Mouse (Mus musculus): ENCODE measurements around the gene Faap20. TPM values are rescaled to one million over a fixed set of nuclear protein-coding genes. Genes with fewer than 3 reads are reported as not detected.
A peak's percentile ranks its signal among the peaks of the same experiment; 100 is the strongest.

The Faap20 gene
- polyA plus RNA-seq, 1 experiment from 2014 or later, result 110 TPM

DNA sequence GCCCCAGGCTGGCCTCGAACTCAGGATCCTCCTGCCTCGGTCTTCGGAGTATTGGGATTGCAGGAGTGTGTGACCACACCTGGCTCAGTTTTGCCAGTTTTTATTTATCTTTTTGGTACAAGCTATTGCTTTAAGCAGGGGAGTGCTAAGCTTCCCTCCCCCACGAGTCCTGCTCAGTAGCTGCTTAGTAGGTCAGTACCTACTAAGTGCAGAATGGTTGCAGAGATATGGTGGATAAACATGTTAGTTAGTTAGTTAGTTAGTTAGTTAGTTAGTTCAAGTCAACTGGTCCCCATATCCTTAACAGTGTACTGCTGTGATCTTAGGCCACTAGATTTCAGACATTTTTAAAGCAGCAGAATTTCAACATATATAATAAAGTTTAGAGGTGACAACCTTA lies 36.5 kb downstream of the Faap20 start:
- H3K36me3 ChIP-seq (ENCODE audit: control insufficient read depth, insufficient read depth, low read length), result no peaks in the 10 kb centered on the region
- H3K9ac ChIP-seq (ENCODE audit: low read length), result no peak overlapping the region
- 93% methylated on average over 4 of the region's 4 CpGs for WGBS
- no peaks in the 10 kb centered on the region for H3K27me3 ChIP-seq (ENCODE audit: control insufficient read depth, insufficient read depth, low read length)
- H3K4me2 ChIP-seq, result no peak overlapping the region
- H3K4me3 ChIP-seq (ENCODE audit: low read depth, low read length), result no peak overlapping the region
- ATAC-seq (ENCODE audit: low FRiP score), result no peak
- DNase-seq (ENCODE audit: low spot score, missing footprints), result peak; percentile 19
- no peaks in the 10 kb centered on the region for H3K9me3 ChIP-seq (ENCODE audit: control insufficient read depth, low read length)
- H3K27ac ChIP-seq (ENCODE audit: low read depth, low read length), result no peak overlapping the region
- no peaks in the 10 kb centered on the region for H3K4me1 ChIP-seq (ENCODE audit: control insufficient read depth, insufficient read depth, low read length)

- no peak overlapping the region for H3K4me3 ChIP-seq (ENCODE audit: low read depth, low read length)
- WGBS, result 90% methylated on average over 11 of the region's 11 CpGs
- no peak overlapping the region for H3K9ac ChIP-seq (ENCODE audit: low read length)
- H3K36me3 ChIP-seq (ENCODE audit: control insufficient read depth, insufficient read depth, low read length), result no peaks in the 10 kb centered on the region
- no peaks in the 10 kb centered on the region for H3K4me1 ChIP-seq (ENCODE audit: control insufficient read depth, insufficient read depth, low read length)
- H3K27ac ChIP-seq (ENCODE audit: low read depth, low read length), result no peak overlapping the region
- no peaks in the 10 kb centered on the region for H3K9me3 ChIP-seq (ENCODE audit: control insufficient read depth, low read length)
- H3K27me3 ChIP-seq (ENCODE audit: control insufficient read depth, insufficient read depth, low read length), result no peaks in the 10 kb centered on the region
- ATAC-seq (ENCODE audit: low FRiP score) (no peak), DNase-seq (ENCODE audit: low spot score, missing footprints) (peak; percentile 35)
- no peak overlapping the region for H3K4me2 ChIP-seq
Measured at GRCm38 (mm10) chr4:155287713-155288112, 38.1 kb downstream of the Faap20 start.

DNA sequence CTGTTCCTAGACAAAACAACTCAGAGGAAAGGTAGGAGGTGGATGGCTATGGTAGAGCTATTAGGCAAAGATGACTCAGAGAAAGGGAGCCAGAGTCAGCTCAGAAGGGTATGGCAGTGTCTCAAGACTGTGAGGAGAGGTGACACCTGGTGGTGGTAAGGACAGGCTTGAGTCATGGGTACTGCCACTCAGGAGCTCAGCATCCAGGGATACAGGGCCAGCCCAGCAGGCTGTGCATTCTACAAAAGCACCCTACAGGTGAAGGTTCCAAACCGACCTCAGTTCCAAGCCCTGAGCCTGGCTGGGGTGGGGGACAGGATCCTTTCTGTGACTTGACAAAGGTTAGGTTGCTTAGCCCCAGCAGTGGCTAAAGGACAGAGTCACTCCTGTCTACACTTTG lies 39.0 kb downstream of the Faap20 start:
- ATAC-seq (ENCODE audit: low FRiP score), result no peak
- Histone ChIP-seq H3K4me2 (no peak overlapping the region), H3K36me3 (ENCODE audit: control insufficient read depth, insufficient read depth, low read length) (no peaks in the 10 kb centered on the region), H3K27ac (ENCODE audit: low read depth, low read length) (no peak overlapping the region), H3K27me3 (ENCODE audit: control insufficient read depth, insufficient read depth, low read length) (no peaks in the 10 kb centered on the region), H3K9ac (ENCODE audit: low read length) (no peak overlapping the region), H3K4me1 (ENCODE audit: control insufficient read depth, insufficient read depth, low read length) (no peaks in the 10 kb centered on the region), H3K4me3 (ENCODE audit: low read depth, low read length) (no peak overlapping the region), H3K9me3 (ENCODE audit: control insufficient read depth, low read length) (no peaks in the 10 kb centered on the region)
- peak; percentile 56 for DNase-seq (ENCODE audit: low spot score, missing footprints)
- 85% methylated on average over 1 of the region's 1 CpGs for WGBS

DNA sequence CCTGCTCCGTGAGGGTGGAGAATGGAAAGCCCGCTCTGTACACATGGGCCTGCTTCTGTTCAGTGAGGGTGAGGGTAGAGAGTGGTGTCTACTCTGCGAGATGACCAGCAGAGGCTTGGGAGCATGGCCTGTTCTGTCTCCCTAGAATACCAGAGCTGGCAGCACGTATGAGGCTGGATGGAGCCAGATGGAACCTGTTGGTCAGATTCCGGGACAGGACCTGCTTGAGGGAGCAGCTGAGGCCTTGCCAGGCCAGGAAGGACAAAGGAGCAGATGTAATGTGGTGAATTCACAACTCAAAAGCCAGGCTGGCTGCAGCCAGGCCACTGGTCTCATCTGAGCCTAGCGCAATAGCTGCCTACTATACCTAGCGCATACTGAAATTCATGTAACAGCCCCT lies 40.4 kb downstream of the Faap20 start:
- no peaks in the 10 kb centered on the region for H3K27me3 ChIP-seq (ENCODE audit: control insufficient read depth, insufficient read depth, low read length)
- no peak overlapping the region for H3K9ac ChIP-seq (ENCODE audit: low read length)
- DNase-seq (ENCODE audit: low spot score, missing footprints), result no peak
- no peaks in the 10 kb centered on the region for H3K36me3 ChIP-seq (ENCODE audit: control insufficient read depth, insufficient read depth, low read length)
- no peak overlapping the region for H3K4me3 ChIP-seq (ENCODE audit: low read depth, low read length)
- no peaks in the 10 kb centered on the region for H3K9me3 ChIP-seq (ENCODE audit: control insufficient read depth, low read length)
- 95% methylated on average over 7 of the region's 7 CpGs for WGBS
- ATAC-seq (ENCODE audit: low FRiP score), result no peak
- H3K4me1 ChIP-seq (ENCODE audit: control insufficient read depth, insufficient read depth, low read length), result no peaks in the 10 kb centered on the region
- H3K27ac ChIP-seq (ENCODE audit: low read depth, low read length), result no peak overlapping the region
- H3K4me2 ChIP-seq, result no peak overlapping the region

- Histone ChIP-seq H3K27me3 (ENCODE audit: control insufficient read depth, insufficient read depth, low read length) (no peaks in the 10 kb centered on the region), H3K36me3 (ENCODE audit: control insufficient read depth, insufficient read depth, low read length) (no peaks in the 10 kb centered on the region), H3K9ac (ENCODE audit: low read length) (no peak overlapping the region), H3K4me2 (no peak overlapping the region), H3K4me1 (ENCODE audit: control insufficient read depth, insufficient read depth, low read length) (no peaks in the 10 kb centered on the region), H3K4me3 (ENCODE audit: low read depth, low read length) (no peak overlapping the region), H3K9me3 (ENCODE audit: control insufficient read depth, low read length) (no peaks in the 10 kb centered on the region), H3K27ac (ENCODE audit: low read depth, low read length) (no peak overlapping the region)
- no peak for ATAC-seq (ENCODE audit: low FRiP score)
- 91% methylated on average over 10 of the region's 10 CpGs for WGBS
- DNase-seq (ENCODE audit: low spot score, missing footprints), result peak; percentile 61
Measured at GRCm38 (mm10) chr4:155292863-155293262, 43.3 kb downstream of the Faap20 start.

GRCm38 (mm10) chr4:155294381-155294780 lies 44.8 kb downstream of the Faap20 start:
- Histone ChIP-seq H3K36me3 (ENCODE audit: control insufficient read depth, insufficient read depth, low read length) (no peaks in the 10 kb centered on the region), H3K4me3 (ENCODE audit: low read depth, low read length) (no peak overlapping the region), H3K27me3 (ENCODE audit: control insufficient read depth, insufficient read depth, low read length) (no peaks in the 10 kb centered on the region), H3K4me1 (ENCODE audit: control insufficient read depth, insufficient read depth, low read length) (no peaks in the 10 kb centered on the region), H3K9ac (ENCODE audit: low read length) (no peak overlapping the region), H3K9me3 (ENCODE audit: control insufficient read depth, low read length) (no peaks in the 10 kb centered on the region), H3K27ac (ENCODE audit: low read depth, low read length) (no peak overlapping the region), H3K4me2 (no peak overlapping the region)
- no peak for DNase-seq (ENCODE audit: low spot score, missing footprints)
- WGBS, result 94% methylated on average over 14 of the region's 14 CpGs
- ATAC-seq (ENCODE audit: low FRiP score), result no peak

DNA sequence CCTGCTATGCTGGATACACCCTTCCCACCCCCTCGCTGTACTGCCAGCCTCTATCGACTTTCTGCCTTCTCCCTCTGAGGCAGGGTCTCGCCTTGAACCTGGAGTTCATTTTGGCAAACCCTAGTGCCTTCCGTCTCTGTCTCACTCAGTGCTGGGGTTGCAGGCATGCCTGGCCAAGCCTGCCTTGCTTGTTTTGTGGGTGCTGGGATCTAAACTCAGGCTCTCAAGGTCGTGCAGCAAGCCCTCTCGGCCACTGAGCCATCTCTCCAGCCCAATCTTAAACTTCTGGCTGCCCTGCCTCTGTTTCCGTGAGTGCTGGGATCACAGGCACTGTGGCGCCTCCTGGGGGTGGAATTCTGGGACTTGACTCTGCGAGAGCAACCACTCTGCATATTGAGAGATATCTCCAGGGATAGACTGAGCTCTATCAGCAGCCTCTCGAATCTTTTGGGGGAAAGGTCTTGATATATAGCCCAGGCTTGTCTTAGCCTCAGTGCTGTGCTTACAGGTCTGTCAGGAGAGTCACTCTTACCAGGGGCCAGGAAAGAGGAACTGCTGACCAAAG lies 45.5 kb downstream of the Faap20 start:
- 83% methylated on average over 10 of the region's 10 CpGs for WGBS
- ATAC-seq (ENCODE audit: low FRiP score) (no peak), DNase-seq (ENCODE audit: low spot score, missing footprints) (peak; percentile 66)

DNA sequence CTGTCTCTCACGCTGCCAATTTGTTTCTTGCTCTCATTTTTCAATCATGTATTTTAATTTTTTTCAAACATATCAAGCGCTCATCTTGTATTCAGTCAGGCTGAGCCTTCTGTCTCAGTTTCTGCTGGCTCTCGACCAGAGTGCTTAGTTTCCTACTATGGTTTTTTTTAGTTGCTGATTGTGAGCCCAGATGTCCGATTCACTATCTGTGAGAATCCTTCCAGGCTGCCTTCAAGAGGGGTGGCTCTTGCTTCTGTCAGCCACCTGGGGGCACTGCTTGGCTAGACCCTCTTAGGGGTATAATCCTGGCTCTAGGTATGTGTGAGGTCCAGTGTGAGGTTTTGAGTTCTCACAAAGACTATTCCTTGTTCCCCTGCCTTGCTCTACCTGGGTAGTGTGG lies 46.4 kb downstream of the Faap20 start:
- Histone ChIP-seq H3K4me1 (ENCODE audit: control insufficient read depth, insufficient read depth, low read length) (no peaks in the 10 kb centered on the region), H3K9ac (ENCODE audit: low read length) (no peak overlapping the region), H3K27me3 (ENCODE audit: control insufficient read depth, insufficient read depth, low read length) (no peaks in the 10 kb centered on the region), H3K27ac (ENCODE audit: low read depth, low read length) (no peak overlapping the region), H3K4me3 (ENCODE audit: low read depth, low read length) (no peak overlapping the region), H3K9me3 (ENCODE audit: control insufficient read depth, low read length) (no peaks in the 10 kb centered on the region), H3K4me2 (no peak overlapping the region), H3K36me3 (ENCODE audit: control insufficient read depth, insufficient read depth, low read length) (no peaks in the 10 kb centered on the region)
- WGBS, result 77% methylated on average over 4 of the region's 4 CpGs
- ATAC-seq (ENCODE audit: low FRiP score) (no peak), DNase-seq (ENCODE audit: low spot score, missing footprints) (peak; percentile 47)

More for the DNA sequence above, 45.5 kb downstream of the Faap20 start:
- Histone ChIP-seq H3K27me3 (ENCODE audit: control insufficient read depth, insufficient read depth, low read length) (no peaks in the 10 kb centered on the region), H3K27ac (ENCODE audit: low read depth, low read length) (no peak overlapping the region), H3K4me2 (no peak overlapping the region), H3K36me3 (ENCODE audit: control insufficient read depth, insufficient read depth, low read length) (no peaks in the 10 kb centered on the region), H3K4me3 (ENCODE audit: low read depth, low read length) (no peak overlapping the region), H3K4me1 (ENCODE audit: control insufficient read depth, insufficient read depth, low read length) (no peaks in the 10 kb centered on the region), H3K9ac (ENCODE audit: low read length) (no peak overlapping the region), H3K9me3 (ENCODE audit: control insufficient read depth, low read length) (no peaks in the 10 kb centered on the region)

DNA sequence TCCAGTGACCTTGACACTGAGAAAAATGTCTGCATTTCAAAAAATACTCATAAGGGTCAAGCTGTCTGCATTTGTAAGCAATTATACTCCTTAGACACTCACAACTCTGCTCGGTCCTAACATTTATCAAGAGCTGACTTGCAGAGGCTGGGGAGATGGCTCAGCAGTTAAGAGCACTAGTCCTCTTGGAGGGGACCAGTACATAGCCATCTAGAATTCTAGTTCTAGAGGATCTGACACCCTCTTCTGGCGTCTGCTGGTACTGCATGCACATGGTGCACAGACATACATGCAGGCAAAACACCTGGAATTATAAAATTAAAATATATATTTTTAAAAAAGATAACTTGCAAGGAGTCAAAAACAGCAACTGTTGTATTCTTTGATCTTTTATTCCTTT lies 47.5 kb downstream of the Faap20 start:
- H3K9me3 ChIP-seq (ENCODE audit: control insufficient read depth, low read length), result no peaks in the 10 kb centered on the region
- ATAC-seq (ENCODE audit: low FRiP score), result no peak
- no peak overlapping the region for H3K4me3 ChIP-seq (ENCODE audit: low read depth, low read length)
- H3K27ac ChIP-seq (ENCODE audit: low read depth, low read length), result no peak overlapping the region
- no peak overlapping the region for H3K9ac ChIP-seq (ENCODE audit: low read length)
- no peaks in the 10 kb centered on the region for H3K36me3 ChIP-seq (ENCODE audit: control insufficient read depth, insufficient read depth, low read length)
- peak; percentile 82 for DNase-seq (ENCODE audit: low spot score, missing footprints)
- H3K27me3 ChIP-seq (ENCODE audit: control insufficient read depth, insufficient read depth, low read length), result no peaks in the 10 kb centered on the region
- 58% methylated on average over 2 of the region's 2 CpGs for WGBS
- no peaks in the 10 kb centered on the region for H3K4me1 ChIP-seq (ENCODE audit: control insufficient read depth, insufficient read depth, low read length)
- no peak overlapping the region for H3K4me2 ChIP-seq

All from midbrain, embryonic 11.5 days (tissue).